Mouse (Mus musculus): ENCODE data around the gene Eif4a1. TPM values are rescaled to one million over a fixed set of nuclear protein-coding genes. Genes with fewer than 3 reads are reported as not detected.

Eif4a1 gene
- total RNA-seq, 2 experiments from 2014 or later = 69.6 to 97.7 TPM

DNA sequence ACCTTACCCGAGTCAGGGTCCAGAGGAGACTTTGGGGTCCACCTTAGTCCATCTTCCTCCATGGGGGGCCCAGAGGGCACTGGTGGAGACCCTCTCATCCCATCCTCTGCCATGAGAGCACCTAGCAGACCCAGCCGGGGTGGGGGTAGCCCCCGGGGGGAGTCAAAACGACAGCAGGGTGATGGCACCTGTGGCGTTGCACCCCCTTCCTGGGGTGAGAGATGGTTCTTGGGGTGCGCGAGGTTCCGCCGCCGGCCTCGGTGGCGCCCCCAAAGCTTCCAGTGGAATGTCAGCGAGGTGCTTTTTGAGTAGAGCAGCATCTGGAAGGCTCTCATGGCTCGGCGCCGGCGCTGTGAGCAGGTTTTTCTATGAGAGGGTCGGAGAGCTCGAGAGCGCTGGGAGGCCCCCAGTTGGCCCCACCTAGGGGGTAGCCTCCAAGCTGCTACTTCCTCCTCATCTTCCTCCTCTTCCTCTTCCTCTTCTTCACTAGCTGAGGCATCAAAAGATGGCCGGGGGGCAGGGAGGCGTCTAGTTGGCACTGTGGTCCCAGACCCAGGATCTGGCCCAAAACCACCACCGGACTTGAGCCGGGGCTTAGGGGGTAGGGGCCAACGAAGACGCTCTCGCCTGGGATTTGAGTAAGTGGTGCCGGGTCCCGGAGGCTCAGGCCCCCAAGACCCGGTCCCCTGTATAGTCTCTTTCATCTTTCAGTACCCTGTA, 8.1 kb upstream of the Eif4a1 start:
- DNase-seq (ENCODE audit: low spot score) = no peak

DNA sequence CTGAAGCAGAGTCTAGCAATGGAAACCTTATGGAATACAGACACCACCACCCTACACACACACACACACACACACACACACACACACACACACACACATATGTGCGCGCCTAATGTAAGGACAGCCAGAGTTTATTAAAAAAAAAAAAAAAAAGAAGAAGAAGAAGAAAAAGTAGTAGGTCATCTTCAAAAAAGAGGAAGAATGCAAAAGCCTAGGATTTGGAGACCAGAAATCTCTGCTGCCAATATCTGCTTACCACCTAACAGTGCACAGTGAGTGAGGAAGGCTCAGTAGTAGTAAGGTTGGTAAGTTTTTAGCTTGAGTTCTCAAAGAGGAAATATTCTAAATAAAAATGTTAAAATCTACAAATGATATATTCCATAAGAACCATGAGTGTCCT, 6.9 kb upstream of the Eif4a1 start:
- no peak for DNase-seq (ENCODE audit: low spot score)

DNA sequence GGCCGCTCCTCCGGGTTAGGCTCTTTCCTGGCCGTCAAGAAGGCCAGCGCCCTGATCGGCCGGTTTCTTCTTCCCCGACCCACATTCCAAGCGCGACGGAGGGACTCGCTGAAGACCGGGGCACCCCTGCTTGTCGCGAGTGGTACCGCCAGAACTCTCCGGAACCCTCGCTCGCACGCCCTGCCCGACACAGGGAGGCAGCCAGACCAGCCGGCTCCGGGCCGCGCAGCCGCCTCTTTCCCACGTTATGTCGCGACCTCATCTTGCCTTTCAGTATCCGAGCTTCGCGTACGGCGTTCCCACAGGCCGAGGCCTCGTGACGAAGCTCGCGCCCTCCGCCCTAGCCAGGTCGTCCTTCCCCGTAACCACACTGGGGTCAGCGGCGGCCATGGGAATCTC, 498 bp downstream of the Eif4a1 start:
- no peak for DNase-seq (ENCODE audit: low spot score)

DNA sequence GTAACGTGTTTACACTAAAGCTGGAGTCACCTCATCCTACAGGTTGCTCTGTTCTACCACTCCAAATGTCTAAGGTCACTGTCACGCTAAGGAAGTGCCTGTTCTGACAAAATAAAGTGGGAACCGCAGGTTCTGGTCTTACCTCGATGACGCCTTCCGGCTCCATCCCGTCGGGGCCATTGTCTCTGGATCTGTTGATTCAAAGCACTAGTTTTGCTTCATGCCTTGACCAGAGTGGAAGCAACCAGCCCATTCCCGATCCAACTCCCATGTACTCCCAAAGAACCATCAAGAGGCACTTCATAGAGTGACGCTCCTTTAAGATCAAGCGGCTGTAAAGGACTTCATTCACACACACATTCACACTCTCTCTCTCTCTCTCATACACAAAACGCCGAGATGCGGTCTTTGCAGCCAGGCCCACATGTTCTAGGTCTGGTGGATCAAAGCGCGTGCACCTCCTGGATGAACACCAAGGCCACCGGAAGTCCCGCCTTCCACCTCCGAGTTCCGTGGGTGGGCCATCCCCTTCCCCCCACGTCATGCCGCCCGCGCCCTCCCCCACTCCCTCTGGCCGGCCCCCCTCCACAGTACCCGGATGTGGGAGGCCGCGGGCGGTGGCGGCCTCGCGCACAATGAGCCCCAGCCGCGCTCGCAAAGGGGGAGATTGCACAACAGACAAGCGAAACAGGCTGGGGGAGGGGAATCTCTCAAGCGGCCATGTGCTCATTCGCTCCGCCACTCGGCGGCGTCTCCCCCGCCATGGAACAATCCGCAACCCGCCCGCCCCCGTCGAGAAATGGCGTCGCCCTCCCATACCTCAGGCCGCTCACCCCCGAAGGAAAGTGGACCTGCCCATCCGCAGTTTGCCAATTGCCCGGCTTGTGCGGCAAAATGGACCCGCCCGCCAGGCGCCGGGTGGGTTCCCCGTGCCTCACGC, 1.2 kb downstream of the Eif4a1 start:
- peak; percentile 94 for DNase-seq (ENCODE audit: low spot score)

DNA sequence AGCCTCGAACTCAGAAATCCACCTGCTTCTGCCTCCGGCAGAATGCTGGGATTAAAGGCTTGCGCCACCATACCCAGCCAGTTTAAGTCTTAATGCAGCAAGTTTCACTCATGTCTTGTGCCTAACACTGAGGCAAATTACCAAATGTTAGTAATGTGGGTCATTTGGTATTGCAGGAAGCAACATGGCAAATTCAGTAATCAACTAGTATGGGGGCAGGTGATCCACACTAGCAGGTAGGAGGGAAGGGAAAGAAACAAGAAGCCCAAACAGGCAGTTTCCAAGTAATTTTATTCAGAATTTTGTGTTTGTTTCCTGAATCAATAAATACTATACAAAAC, 5.6 kb downstream of the Eif4a1 start:
- no peak for DNase-seq (ENCODE audit: low spot score)

DNA sequence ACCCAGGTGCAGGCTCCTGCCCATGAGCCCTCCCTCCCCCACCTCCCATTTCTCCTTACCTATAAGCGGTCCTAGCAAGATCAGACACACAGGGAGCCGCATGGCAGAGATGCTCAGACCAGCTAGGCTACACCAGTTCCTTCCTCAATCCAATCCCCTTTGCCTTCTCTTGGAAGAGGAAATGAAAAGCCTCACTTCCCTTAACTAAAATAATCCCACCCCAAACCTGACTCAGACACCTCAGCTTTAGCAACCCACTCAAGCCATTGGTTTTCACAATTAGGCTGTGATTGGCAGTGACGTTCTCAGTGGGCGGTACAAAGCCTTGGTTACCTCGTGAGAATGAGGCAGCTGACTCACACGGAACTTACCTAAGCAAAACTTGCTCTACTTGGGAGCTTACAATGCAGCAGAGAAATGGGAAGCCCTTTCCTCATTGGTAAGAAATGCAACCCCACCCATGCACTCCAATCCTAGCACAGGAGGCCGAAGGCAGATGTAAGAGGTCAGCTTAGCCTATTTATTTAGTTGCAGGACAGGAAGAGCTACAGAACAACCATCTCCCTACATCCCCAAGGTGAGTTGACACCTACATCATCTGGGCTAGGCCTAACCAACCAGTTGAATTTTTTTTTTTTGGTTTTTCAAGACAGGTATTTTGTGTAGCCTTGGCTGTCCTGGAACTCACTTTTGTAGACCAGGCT, 6.1 kb downstream of the Eif4a1 start, which contains the start of gene Cd68:
Gene Cd68, minus strand, starts transcription at position 193 of the 704 bp plus-strand sequence.
- DNase-seq (ENCODE audit: low spot score) = no peak

DNA sequence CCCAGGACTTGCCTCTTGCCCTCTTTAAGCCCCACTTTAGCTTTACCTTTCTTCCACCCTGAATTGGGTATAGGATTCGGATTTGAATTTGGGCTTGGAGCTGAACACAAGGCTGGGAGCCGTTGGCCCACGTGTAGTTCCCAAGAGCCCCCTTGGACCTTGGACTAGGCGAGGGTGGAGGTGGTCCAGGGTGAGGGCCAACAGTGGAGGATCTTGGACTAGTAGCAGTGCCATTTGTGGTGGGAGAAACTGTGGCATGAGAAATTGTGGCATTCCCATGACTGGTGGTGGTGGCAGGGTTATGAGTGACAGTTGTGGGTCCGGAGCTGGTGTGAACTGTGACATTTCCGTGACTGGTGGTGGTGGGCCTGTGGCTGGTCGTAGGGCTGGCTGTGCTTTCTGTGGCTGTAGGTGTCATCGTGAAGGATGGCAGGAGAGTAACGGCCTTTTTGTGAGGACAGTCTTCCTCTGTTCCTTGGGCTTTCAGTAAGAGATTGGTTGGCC, 6.7 kb downstream of the Eif4a1 start:
- DNase-seq (ENCODE audit: low spot score) = no peak

DNA sequence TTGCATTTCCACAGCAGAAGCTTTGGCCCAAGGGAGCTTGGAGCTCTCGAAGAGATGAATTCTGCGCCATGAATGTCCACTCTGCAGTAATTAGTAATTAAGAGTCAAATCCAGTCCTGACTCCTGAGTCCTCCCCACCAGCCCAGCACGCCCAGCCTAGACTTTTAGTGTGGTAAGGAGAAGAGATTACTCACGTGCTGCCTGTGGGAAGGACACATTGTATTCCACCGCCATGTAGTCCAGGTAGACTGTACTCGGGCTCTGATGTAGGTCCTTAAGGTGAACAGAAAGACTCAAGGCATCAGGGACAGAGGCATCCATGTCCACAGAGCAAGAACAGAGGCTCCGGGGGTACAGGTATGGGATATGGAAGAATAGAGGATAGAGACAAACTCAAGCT, 7.4 kb downstream of the Eif4a1 start:
- DNase-seq (ENCODE audit: low spot score) = no peak

DNA sequence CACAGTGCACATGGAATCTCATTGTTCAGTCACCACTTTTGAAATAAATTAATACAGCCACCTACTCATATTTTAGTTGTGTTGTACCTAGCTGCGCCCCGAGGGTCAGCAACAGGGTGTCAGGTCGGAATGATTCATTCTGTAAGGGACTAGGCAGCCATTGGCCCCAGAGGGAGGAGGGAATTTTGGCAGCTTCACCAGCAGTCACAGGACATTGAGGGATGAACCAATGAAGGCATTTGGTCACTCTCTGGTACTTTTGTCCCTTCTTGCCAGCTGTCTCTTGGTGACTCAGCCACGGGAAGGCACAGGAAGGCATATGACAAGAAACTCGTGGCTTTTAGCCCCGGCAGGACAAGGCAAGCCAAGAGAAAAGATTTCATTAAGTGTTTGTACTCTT, 8.4 kb downstream of the Eif4a1 start:
- DNase-seq (ENCODE audit: low spot score) = peak; percentile 35

DNA sequence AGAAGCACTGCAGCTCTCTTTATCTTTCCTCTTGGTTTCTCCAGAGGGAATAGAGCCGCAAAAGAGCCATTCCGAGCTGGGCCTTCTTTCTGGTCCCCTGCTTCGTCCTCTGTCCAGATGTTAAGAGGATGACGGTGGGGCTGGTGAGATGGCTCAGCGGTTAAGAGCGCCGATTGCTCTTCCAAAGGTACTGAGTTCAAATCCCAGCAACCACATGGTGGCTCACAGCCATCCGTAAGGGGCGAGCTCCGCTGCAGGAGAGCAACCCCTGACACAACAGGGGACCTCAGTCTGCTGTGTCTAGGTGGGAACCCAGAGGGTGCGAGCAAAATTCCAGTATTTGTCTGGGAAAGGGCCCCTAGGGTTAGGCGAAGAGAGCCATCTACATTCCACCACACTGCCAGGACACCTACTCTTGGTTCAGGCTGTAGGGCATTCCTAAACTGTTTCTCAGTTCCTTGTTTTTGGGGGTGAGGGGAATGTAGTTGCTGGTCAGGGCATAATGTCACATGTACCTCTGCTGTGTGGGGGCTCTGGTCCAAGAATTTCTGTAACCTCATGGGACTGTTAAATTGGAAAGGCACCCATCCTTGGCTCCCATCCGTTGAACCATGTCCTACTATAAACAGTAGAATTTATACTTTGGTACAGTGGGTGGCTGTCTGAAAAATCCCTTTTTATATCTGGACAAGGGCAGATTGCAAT, 9.1 kb downstream of the Eif4a1 start:
- no peak for DNase-seq (ENCODE audit: low spot score)

DNA sequence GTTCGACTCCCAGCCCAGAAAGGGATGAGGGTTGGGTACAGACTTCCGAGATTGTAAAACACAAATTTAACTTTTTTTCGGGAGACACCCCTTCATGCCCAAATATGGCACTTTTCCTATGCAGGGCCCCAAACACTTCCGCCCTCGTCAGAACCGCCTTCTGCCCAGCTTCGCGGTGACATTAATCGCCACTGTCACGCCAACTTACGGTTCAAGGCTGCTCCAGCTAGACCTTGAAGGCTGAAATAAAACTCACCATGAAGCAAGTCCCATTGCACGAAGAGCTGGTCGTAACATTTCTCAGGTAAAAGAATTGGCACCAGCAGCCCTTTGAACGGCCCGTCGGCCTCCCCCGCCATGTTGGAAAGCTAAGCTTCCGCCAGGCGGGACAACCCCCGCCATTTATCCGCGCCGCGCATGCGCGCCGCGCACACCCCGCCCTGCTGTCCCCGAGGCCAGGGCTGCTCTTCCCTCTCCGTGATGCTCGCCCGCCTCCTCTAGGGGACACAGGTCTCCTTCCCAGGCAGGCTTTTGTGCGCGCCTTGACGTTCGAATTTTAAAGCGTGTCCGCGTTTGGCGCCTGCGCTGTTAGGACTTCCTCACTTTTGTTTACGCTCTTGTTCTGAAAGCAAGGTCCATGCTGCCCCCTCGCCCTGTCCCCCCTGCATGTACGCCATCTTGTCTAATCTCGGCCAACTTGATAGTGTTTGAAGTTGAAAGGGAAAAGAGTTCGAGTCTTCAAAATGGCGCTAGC, 9.8 kb downstream of the Eif4a1 start, which contains the start of gene Mpdu1:
Gene Mpdu1, minus strand, starts transcription at position 430 of the 754 bp plus-strand sequence.
- peak; percentile 92 for DNase-seq (ENCODE audit: low spot score)

DNA sequence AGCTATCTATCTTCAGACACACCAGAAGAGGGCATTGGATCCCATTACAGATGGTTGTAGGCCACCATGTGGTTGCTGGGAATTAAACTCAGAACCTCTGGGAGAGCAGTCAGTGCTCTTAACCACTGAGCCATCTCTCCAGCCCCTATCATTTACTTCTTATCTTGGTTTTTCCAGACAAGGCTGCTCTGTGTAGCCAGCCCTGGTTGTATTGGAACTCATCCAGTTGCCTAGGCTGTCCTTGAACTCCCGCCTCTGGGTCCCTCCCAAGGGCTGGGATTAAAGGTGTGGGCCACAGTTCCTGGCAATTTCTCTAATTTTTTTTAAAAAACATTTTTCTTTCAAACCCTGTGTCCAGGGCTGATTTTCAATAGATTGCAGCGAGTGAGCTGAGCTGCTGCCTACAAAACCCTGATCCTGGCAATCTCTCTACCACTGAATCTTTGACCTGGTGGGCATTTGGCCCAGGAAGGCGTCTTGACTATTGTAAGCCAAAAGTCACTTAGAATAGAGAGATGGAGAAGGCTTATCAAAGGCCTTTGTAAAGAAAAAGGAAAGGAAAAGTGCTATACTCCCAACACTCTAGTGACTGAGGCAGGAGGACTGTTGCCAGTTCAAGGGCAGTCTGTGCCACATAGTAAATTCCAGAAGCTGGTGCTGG, 10.9 kb downstream of the Eif4a1 start:
- no peak for DNase-seq (ENCODE audit: low spot score)

DNA sequence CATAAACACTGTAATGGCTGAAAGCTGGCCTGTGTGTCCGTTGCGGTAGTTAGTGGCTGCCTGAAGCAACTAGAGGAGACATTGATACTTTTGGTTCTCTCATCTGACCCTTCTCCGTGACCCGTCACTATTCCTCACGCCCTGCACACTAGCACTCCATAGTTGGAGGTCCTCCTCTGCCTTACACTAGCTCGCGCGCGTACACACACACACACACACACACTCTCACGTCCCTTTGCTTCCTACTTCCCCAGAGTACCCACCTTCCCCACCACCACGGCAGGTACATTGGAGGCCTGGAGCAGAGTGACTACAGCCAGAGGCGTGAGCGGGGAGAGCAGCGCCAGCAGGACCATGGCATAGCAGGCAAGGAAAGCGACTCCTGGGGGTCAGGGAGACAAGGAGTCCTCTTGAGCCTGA, 14.8 kb downstream of the Eif4a1 start:
- no peak for DNase-seq (ENCODE audit: low spot score)

DNA sequence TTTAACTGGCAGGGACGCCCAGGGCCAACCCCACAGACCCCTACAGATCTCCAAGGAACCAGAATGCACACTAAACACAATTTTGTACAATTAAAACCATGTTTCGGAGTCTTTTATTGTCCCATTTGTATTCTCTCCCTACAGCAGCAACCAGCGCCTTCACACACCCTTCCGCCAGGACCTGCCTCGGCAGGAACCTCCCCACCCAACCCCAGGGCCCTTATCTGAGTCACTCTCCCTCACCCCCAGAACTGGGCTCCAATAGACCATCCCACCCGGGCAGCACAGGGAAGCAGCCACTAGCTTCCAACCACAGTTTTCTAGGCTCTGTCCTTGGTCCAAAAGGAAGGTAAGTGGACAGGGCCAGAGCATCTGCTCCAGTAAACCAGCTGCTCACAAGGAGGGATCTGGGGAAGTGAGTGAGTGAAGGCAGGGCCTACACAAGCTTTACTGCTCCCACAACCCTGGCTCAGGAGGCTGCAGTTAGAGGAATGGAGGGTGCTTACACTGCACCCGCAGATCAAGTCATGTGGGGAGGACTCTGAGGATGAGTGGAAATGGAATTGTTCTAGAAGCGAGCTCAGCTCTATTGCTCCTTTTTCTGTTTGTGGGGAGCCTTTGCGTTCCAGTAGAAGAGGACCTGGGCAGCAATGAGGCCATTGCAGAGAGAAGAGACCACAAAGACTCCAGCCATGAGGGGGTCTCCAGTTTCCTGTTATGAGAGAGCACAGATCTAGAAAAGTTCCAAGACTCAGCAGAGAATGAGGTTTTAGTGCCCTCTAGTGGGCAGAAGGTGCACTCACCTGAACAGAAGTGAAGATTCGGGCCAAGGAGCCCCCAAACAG, 15.4 kb downstream of the Eif4a1 start:
- DNase-seq (ENCODE audit: low spot score) = peak; percentile 47

DNA sequence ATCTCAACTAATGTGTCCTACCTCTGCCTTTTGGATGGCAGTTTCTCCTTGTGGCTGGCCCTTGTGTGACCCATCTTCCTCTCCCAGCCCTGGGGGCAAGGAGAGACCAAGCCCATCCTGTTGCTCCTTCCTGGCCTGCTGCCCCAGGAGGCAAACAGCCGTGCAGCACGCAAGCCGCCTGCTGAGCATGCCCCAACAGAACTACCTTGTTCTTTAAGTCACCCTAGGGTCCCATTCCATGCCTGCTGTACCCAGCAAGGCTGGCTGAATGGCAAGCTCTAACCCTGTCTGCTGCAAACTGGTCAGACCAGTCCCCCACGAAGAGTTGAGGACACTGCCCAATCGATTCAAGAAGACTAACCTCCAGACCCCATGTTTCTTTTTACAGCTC, 16.2 kb downstream of the Eif4a1 start:
- no peak for DNase-seq (ENCODE audit: low spot score)

DNA sequence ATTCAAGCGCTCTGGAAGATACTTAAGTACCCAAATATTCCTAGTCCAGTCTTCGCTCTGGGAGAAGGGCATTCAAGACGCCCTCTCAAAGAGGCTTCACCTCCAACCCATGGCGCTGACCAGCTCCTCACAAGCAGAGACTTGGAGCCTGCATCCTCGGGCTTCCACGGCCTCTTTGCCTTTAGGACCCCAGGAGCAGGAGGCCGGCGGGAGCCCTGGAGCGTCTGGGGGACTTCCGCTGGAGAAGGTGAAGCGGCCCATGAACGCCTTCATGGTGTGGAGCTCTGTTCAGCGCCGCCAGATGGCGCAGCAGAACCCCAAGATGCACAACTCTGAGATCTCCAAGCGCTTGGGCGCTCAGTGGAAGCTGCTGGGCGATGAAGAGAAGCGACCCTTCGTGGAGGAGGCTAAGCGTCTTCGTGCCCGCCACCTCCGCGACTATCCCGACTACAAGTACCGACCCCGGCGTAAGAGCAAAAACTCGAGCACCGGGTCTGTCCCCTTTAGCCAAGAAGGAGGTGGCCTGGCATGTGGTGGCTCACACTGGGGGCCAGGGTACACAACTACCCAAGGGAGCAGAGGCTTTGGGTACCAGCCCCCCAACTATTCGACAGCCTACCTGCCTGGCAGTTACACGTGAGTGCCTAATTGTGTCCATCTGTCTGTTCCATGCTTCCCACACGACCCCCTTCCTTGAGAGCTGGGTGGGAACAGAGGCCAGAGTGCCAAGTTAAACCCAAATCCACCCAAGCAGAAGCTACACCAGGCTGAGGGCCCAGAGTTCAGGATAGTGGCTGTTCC, 16.8 kb downstream of the Eif4a1 start, which contains the start of gene Sox15:
Gene Sox15, plus strand, starts transcription at position 51 of the 801 bp plus-strand sequence.
- DNase-seq (ENCODE audit: low spot score) = peak; percentile 45

DNA sequence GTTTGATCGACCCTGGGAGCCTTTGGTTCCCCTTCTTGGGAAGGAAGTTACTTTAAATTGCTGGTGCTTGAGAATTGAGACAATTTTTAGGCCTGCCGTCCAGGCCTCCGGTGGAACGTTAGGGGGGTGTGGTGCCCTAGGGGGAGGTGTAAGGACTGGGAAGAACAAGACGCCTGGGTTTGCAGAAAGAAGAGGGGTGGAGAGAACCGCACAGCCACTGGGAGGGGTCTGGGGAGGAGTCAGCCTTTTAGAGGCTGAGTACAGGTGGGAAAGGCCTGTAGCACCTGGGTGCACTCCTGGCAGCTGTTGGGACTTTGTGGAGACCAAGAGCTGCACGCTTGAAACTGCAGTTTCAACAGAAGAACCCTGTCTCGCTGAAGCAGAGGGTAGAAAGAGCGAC, 17.5 kb downstream of the Eif4a1 start:
- no peak for DNase-seq (ENCODE audit: low spot score)

DNA sequence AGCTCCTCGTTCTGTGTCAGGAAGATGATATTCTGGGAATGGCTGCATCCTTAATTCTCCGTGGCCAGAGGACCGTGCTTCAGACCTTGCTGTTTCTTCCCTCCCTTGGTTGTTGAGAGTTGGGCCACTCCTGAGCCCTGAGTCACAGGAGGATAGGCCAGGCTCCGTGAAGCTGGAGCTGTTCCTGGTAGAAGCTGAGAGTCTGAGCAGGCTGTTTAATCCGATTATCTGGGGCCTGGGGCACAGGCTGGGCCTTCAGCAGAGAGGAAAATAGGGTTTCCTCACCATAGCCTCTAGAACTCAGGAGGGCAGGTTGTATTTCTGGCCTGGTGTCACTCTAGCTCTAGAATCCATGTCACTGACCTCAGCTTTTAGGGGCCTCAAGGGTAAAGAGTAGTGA, 18.8 kb downstream of the Eif4a1 start:
- DNase-seq (ENCODE audit: low spot score) = no peak
